Comparison of ENCODE assay signal across 26 mouse cellular contexts in genomic region chr19:34406710-34407109, GRCm38 (mm10).
"Had no signal": no experiment of that assay in that cellular context is flagged by ENCODE, and none has a peak within 500 bp of the region (broad histone marks: within the 10 kb centered on the region; RNA-seq: fewer than 3 reads in every experiment).

No protein-coding gene starts in this region.

- DNase-seq: forebrain, postnatal 0 days; gastrocnemius, adult 2 months; gastrocnemius, postnatal 10 days; gastrocnemius, postnatal 25 days; heart, adult 18-20 months; heart, postnatal 10 days; heart, postnatal 4 days; kidney, postnatal 4 days; liver; liver, embryonic 13.5 days; liver, postnatal 0 days had no signal

- H3K36me3 ChIP-seq: heart, embryonic 10.5 days; heart, embryonic 12.5 days; hindbrain, embryonic 10.5 days; hindbrain, embryonic 12.5 days; intestine, embryonic 15.5 days; limb, embryonic 10.5 days; limb, embryonic 12.5 days; liver, embryonic 13.5 days; liver, embryonic 15.5 days had no signal

- H3K9ac ChIP-seq: forebrain, postnatal 0 days; heart, embryonic 12.5 days; hindbrain, embryonic 12.5 days; hindbrain, embryonic 14.5 days; intestine, embryonic 15.5 days; limb, embryonic 12.5 days; liver, embryonic 13.5 days; liver, embryonic 15.5 days; liver, postnatal 0 days had no signal

- H3K4me3 ChIP-seq: gastrocnemius, adult 2 months; heart, embryonic 10.5 days; heart, embryonic 12.5 days; hindbrain, embryonic 10.5 days; hindbrain, embryonic 12.5 days; intestine, embryonic 15.5 days; layer of hippocampus, adult 2 months; left cerebral cortex, adult 2 months; limb, embryonic 10.5 days; limb, embryonic 12.5 days; liver, embryonic 13.5 days; liver, embryonic 15.5 days had no signal

- H3K9me3 ChIP-seq: heart, embryonic 12.5 days; hindbrain, embryonic 10.5 days; hindbrain, embryonic 12.5 days; intestine, embryonic 15.5 days; limb, embryonic 10.5 days; liver, embryonic 13.5 days; liver, embryonic 15.5 days had no signal

- ATAC-seq: forebrain, postnatal 0 days; hindbrain, embryonic 16.5 days; inflammation-experienced regulatory T-cells, adult 6 months; intestine, embryonic 15.5 days; intestine, postnatal 0 days; liver, postnatal 0 days had no signal

- H3K4me2 ChIP-seq: heart, embryonic 12.5 days; hindbrain, embryonic 12.5 days; hindbrain, embryonic 14.5 days; intestine, embryonic 15.5 days; limb, embryonic 12.5 days; liver, embryonic 11.5 days; liver, embryonic 13.5 days; liver, embryonic 15.5 days had no signal

- H3K27me3 ChIP-seq: heart, embryonic 12.5 days; hindbrain, embryonic 12.5 days; intestine, embryonic 15.5 days; limb, embryonic 12.5 days; liver, embryonic 13.5 days; liver, embryonic 15.5 days had no signal

- H3K4me1 ChIP-seq: heart, embryonic 10.5 days; heart, embryonic 12.5 days; hindbrain, embryonic 10.5 days; hindbrain, embryonic 12.5 days; intestine, embryonic 15.5 days; limb, embryonic 10.5 days; limb, embryonic 12.5 days; liver, embryonic 13.5 days; liver, embryonic 15.5 days had no signal

- H3K27ac ChIP-seq: gastrocnemius, adult 2 months; heart, embryonic 10.5 days; hindbrain, embryonic 10.5 days; hindbrain, embryonic 12.5 days; hindbrain, embryonic 14.5 days; intestine, embryonic 15.5 days; layer of hippocampus, adult 2 months; left cerebral cortex, adult 2 months; limb, embryonic 10.5 days; limb, embryonic 12.5 days; liver, embryonic 13.5 days; liver, embryonic 15.5 days had no signal
